Mouse (Mus musculus) adrenal gland, adult 10 weeks (tissue): ENCODE data around the gene Dcaf12l1. TPM values are rescaled to one million over a fixed set of nuclear protein-coding genes. Genes with fewer than 3 reads are reported as not detected.

Source experiments
- polyA plus RNA-seq: library from polyadenylated mRNA; stranded (reverse); fragments of 350-450 nt; fragmentation: Illumina TruSeq; extraction: RNeasy Lipid Tissue Mini Kit (QIAGEN cat#74804); gene quantifications from one replicate; pipeline ENCODE4 v1.2.3, GENCODE M21; 2014; ENCODE audit warnings: low read depth, low replicate concordance

The Dcaf12l1 gene
- 11.5 TPM for polyA plus RNA-seq

GRCm38 (mm10) chrX:44789761-44790411 is at the start of gene Dcaf12l1:
Dcaf12l1 (minus strand) TSS chrX:44790197.

